Comparison of ENCODE assay signal across 1 mouse cellular context in the genomic region with DNA sequence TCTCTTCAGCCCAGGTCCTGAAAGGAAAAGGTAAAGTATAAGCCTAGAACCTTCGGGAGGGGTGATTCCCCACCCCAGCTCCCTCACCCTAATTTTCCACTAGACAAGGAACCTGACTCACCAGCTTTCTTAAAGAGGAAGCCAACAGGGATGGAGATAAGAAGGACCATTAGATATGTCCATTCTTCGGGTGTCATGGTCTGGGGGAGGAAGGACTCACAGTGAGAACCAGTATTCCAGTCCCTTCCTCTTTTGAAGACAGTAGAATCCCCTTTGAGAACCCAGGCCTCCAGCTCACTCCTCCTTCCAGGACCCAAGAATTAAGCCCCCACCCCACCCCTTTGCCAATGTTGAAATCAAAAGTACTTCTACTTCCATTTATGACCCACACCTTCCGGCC.
TF ChIP-seq lines count a peak whose summit lies in the region.

No protein-coding gene starts in this region.

TF ChIP-seq in MEL, 35 proteins besides CTCF, POLR2A, EP300 and RAD21 (continued from another document):
- TF ChIP-seq MYC (IDR thresholded peaks at IDR 0.05; ENCODE audit: low read depth, low read length) = 0 out of 2 replicates have a peak, but pooled peaks have one; percentile 11
